Mouse (Mus musculus) layer of hippocampus, adult 2 months (tissue): Measurements from ENCODE around the gene Hspg2. TPM values are rescaled to one million over a fixed set of nuclear protein-coding genes. Genes with fewer than 3 reads are reported as not detected.
"Not testable (repeated sequence)": the region's sequence is repeated elsewhere in the genome, so short reads cannot be mapped to it uniquely, and the experiment has no call there.

Experiments
- DNase-seq, 2 experiments: peaks; one replicate each; pipeline ENCODE4 v3.0.0; 2022; ENCODE audit warnings: low spot score in 2 of 2
- H3K27ac ChIP-seq: fragments of 200-600 bp; 2 replicates; pipeline ENCODE4 v1.8.1; 2022
- H3K4me3 ChIP-seq: fragments of 200-600 bp; 2 replicates; pipeline ENCODE4 v1.8.1; 2022; ENCODE audit warnings: mild to moderate bottlenecking
- CTCF ChIP-seq: fragments of 200-600 bp; conservative IDR thresholded peaks from 2 replicates; pipeline ENCODE4 v1.8.1; 2022; ENCODE audit warnings: antibody characterized with exemption, mild to moderate bottlenecking, moderate library complexity
- long read RNA-seq, 2 experiments: library from polyadenylated mRNA; stranded (forward); transcript quantifications; one replicate each; pipeline ENCODE4 v2.0.0; 2021; ENCODE audit warnings: borderline mapping rate in 2 of 2
- total RNA-seq, 2 experiments: library from RNA; stranded (reverse); gene quantifications; 2 replicates each; pipeline ENCODE4 v1.2.3; 2021

Gene Hspg2
- total RNA-seq, result 1 to 10 TPM; 4.0 to 5.2 TPM
- long read RNA-seq, experiment 1, result 0 reads
- long read RNA-seq, experiment 2, partial matches to known transcripts, result 1 of 1 reads
- long read RNA-seq, experiment 2, other reads (novel, unspliced or antisense), result 0 of 1 reads

- peak within 1 kb of the TSS; percentile 46; the same call in 1 of the 2 replicates for H3K27ac ChIP-seq
- peak within 1 kb of the TSS; percentile 60 for H3K4me3 ChIP-seq
- DNase-seq, result peak; percentile 74 to 80
- no peak for TF ChIP-seq CTCF
Measured at GRCm38 (mm10) chr4:137468260-137469080, at the start of gene Hspg2. Gene Hspg2 (plus strand): TSS chr4:137468769.

GRCm38 (mm10) chr4:137430502-137430901, 38.1 kb upstream of the Hspg2 start, which contains the start of gene Cela3b:
Gene Cela3b (minus strand): TSS chr4:137430540.
- no peak within 1 kb of the TSS for H3K27ac ChIP-seq
- no peak for TF ChIP-seq CTCF
- no peak for DNase-seq
- H3K4me3 ChIP-seq, result no peak within 1 kb of the TSS

DNA sequence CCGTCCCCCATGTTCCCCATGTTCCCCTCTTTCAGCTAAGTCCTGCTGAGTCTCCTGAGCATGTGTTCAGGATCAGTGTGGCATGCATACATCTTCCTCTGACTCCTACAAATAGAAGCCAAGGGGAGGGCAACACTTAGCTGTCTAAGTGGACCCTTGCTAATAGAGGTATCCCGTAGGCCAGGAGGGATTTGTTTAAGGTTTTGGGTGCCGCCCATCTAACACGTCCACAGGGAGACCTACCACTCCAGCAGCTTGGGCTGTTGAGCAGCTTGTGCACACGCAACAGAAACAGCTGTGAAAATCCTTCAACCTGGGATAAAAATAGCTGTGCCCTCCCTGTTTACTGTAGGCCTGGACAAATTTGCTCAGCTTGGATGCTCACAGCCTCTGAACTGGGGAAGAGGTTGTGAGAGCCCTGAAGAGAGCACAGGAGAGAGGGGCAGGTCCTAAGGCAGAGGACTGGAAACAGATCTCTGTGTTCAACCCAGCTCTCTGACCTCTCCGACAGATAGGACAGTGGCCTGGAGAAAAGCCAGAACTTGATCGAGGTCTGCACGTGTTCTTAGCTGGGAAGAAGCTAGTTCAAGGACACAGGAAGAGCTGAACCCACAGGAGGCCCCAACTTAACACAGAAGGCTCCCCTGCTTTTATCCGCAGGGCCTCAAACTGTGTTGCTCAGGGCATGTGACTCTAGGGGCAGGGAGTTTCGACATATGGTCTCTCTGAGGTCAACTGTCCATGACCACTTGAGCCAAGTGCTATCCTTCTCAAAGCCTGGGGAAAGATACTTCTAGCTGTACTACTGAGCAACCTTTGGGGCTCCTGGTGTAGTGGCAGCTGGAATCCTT, 35.6 kb upstream of the Hspg2 start:
- H3K4me3 ChIP-seq, DNase-seq, H3K27ac ChIP-seq: not testable (repeated sequence)

GRCm38 (mm10) chr4:137436979-137437669, 31.4 kb upstream of the Hspg2 start:
- no peak for TF ChIP-seq CTCF

GRCm38 (mm10) chr4:137438842-137439241, 29.7 kb upstream of the Hspg2 start:
- H3K27ac ChIP-seq, result no peak overlapping the region
- H3K4me3 ChIP-seq, result no peak overlapping the region
- no peak for TF ChIP-seq CTCF
- DNase-seq, result no peak

More at GRCm38 (mm10) chr4:137436979-137437669, 31.4 kb upstream of the Hspg2 start:
- no peak for DNase-seq
- Histone ChIP-seq H3K27ac (no peak overlapping the region), H3K4me3 (no peak overlapping the region)

DNA sequence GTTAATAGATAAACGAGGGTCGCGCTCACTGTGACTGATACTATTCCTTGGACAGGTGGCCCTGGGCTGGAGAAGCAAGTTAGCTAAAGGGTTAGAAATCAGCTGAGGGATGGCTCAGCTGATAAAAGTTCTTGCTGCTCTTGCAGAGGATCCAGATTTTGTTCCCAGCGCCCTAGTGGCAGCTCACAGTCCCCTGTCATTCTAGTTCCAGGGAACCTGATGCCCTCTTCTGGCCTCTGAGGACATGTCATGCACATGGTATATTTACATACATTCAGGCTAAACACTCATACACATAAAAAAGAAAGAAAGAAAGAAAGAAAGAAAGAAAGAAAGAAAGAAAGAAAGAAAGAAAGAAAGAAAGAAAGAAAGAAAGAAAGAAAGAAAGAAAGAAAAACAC, 27.2 kb upstream of the Hspg2 start:
- no peak; the same call in 1 of the 2 replicates for TF ChIP-seq CTCF
- H3K4me3 ChIP-seq, result no peak overlapping the region
- H3K27ac ChIP-seq, result no peak overlapping the region
- DNase-seq, result no peak

GRCm38 (mm10) chr4:137443625-137444024, 24.9 kb upstream of the Hspg2 start:
- Histone ChIP-seq H3K27ac (no peak overlapping the region), H3K4me3 (no peak overlapping the region)
- DNase-seq, result peak; percentile 46 to 82
- peak; percentile 96 for TF ChIP-seq CTCF

- no peak for DNase-seq
- no peak for TF ChIP-seq CTCF
- no peak overlapping the region for H3K4me3 ChIP-seq
- H3K27ac ChIP-seq, result no peak overlapping the region
Measured at GRCm38 (mm10) chr4:137445881-137446280, 22.7 kb upstream of the Hspg2 start.

DNA sequence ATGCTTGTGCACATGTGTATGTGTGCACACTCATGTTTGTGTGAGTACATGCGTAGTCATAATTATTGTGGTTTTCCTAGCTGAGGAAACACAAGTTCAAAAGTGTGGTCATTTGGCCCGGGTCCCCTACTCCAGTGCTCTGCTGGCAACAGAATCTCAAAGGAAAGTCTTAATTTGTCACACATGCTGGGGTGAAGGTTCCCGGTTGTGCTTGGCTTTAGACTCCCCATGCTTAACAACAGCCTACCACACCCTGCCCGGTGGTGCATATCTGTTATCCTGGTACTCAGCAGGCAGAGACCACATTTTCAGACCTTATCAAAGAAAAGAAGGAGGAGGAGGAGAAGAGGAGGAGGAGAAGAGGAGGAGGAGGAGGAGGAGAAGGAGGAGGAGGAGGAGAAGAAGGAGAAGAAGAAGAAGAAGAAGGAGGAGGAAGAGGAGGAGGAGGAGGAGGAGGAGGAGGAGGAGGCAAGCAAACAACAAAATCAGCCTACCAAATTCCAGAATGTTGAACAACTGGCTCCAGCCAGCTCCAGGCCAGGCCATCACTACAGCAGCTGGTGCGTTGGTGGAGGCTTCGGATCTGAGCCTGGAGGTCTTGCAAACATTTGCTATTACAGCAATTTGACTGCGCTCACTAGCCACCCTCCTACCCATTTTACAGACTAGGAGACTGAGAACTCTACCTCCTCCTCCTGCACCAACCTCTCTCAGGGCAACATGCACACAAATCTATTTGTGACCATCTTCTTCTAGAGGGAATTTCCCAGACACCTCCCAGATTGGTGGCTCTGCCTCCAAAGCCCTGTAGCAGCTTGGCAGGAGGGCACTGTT, 21.0 kb upstream of the Hspg2 start:
- Histone ChIP-seq H3K27ac (no peak overlapping the region), H3K4me3 (no peak overlapping the region)
- TF ChIP-seq CTCF, result no peak
- DNase-seq, result no peak

GRCm38 (mm10) chr4:137448197-137448596, 20.4 kb upstream of the Hspg2 start:
- H3K4me3 ChIP-seq, result no peak overlapping the region
- no peak overlapping the region for H3K27ac ChIP-seq
- no peak for DNase-seq
- TF ChIP-seq CTCF, result no peak

- TF ChIP-seq CTCF, result no peak
- no peak for DNase-seq
Measured at GRCm38 (mm10) chr4:137448641-137449040, 19.9 kb upstream of the Hspg2 start.

DNA sequence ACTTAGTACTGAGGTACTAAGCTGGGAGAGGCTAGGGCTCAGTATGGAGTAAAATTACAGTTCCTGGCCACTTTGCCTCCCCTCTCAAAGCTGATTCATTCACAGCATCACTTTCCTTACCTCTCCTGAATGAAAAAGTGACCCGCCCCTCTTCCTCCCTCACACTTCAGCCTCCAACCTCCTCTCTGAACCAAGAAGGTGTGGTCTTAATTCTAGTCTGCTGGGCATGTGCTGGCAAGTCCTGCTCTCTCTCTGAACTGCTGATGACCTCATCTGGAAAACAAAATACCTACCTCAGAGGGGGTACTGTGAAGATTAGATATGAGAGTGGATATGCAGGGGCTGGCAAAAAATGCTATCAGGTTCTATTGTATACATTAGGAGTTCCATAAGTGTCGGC, 19.4 kb upstream of the Hspg2 start:
- TF ChIP-seq CTCF, result no peak
- DNase-seq, result no peak
- no peak overlapping the region for H3K4me3 ChIP-seq
- no peak overlapping the region for H3K27ac ChIP-seq

More at GRCm38 (mm10) chr4:137448641-137449040, 19.9 kb upstream of the Hspg2 start:
- H3K27ac ChIP-seq, result no peak overlapping the region
- no peak overlapping the region for H3K4me3 ChIP-seq
